Mouse (Mus musculus) granulocyte monocyte progenitor cell, adult 5-6 weeks (primary cell): Measurements from ENCODE around the gene Zfyve16. TPM values are rescaled to one million over a fixed set of nuclear protein-coding genes. Genes with fewer than 3 reads are reported as not detected.

Experiments used
- ATAC-seq: replicated peaks from 2 replicates; pipeline ENCODE4 v1.8.0; 2016; ENCODE audit warnings: mild to moderate bottlenecking, moderate TSS enrichment, inconsistent platforms; ENCODE audit not compliant: poor library complexity, severe bottlenecking
- total RNA-seq, 2 experiments: library from RNA; stranded (forward) in 1 of 2; stranded (reverse) in 1 of 2; fragments of 200-712, 200-1000 nt in 1 of 2; fragments of >200 nt in 1 of 2; fragmentation: Nextera tagmentation in 1 of 2; gene quantifications; 2 replicates each; pipeline ENCODE4 v1.2.3; 2014 to 2017

The Zfyve16 gene
- total RNA-seq, 2 experiments from 2014 or later, result 2.7 to 4.2 TPM

- ATAC-seq, result no peak
Observed at GRCm38 (mm10) chr13:92470151-92470550, 60.5 kb downstream of the Zfyve16 start.

- ATAC-seq, result no peak
Observed at GRCm38 (mm10) chr13:92469381-92469780, 61.3 kb downstream of the Zfyve16 start.

GRCm38 (mm10) chr13:92467891-92468290 is 62.8 kb downstream of the Zfyve16 start:
- no peak for ATAC-seq

- no peak for ATAC-seq
Observed at GRCm38 (mm10) chr13:92464698-92465097, 66.0 kb downstream of the Zfyve16 start.

- ATAC-seq, result no peak
Observed at GRCm38 (mm10) chr13:92446872-92447271, 83.8 kb downstream of the Zfyve16 start.

- ATAC-seq, result no peak
Observed at GRCm38 (mm10) chr13:92440286-92440685, 90.4 kb downstream of the Zfyve16 start.

- ATAC-seq, result no peak
Observed at GRCm38 (mm10) chr13:92438656-92439055, 92.0 kb downstream of the Zfyve16 start.

Other genes starting within 250 kb of the Zfyve16 start
- gene Gm20379, start 224.9 kb downstream of the Zfyve16 start, total RNA-seq (2014; fragmentation: Nextera tagmentation), result not detected in 2 replicates
- not detected in 2 replicates for gene Gm20379, start 224.9 kb downstream of the Zfyve16 start, total RNA-seq (2017)
- gene Dhfr, start 176.1 kb downstream of the Zfyve16 start, total RNA-seq (2014; fragmentation: Nextera tagmentation), result 20.6 and 25.4 TPM in 2 replicates
- gene Dhfr, start 176.1 kb downstream of the Zfyve16 start, total RNA-seq (2017), result 26.5 and 26.9 TPM in 2 replicates
- 42.4 and 53.1 TPM in 2 replicates for gene Msh3, start 175.9 kb downstream of the Zfyve16 start, total RNA-seq (2014; fragmentation: Nextera tagmentation)
- 41.4 and 48.1 TPM in 2 replicates for gene Msh3, start 175.9 kb downstream of the Zfyve16 start, total RNA-seq (2017)
- gene Ankrd34b, start 105.0 kb downstream of the Zfyve16 start, total RNA-seq (2014; fragmentation: Nextera tagmentation), result not detected in 2 replicates
- not detected in 2 replicates for gene Ankrd34b, start 105.0 kb downstream of the Zfyve16 start, total RNA-seq (2017)
- gene Fam151b, start 46.9 kb downstream of the Zfyve16 start, total RNA-seq (2014; fragmentation: Nextera tagmentation), result 4.8 and 5.5 TPM in 2 replicates
- gene Fam151b, start 46.9 kb downstream of the Zfyve16 start, total RNA-seq (2017), result 6.0 and 8.2 TPM in 2 replicates
- gene Spz1, start 45.3 kb upstream of the Zfyve16 start, total RNA-seq (2014; fragmentation: Nextera tagmentation), result not detected in 2 replicates
- not detected in 2 replicates for gene Spz1, start 45.3 kb upstream of the Zfyve16 start, total RNA-seq (2017)
- gene Serinc5, start 80.2 kb upstream of the Zfyve16 start, total RNA-seq (2014; fragmentation: Nextera tagmentation), result 3.9 and 8.7 TPM in 2 replicates
- gene Serinc5, start 80.2 kb upstream of the Zfyve16 start, total RNA-seq (2017), result 4.1 and 5.5 TPM in 2 replicates